Mouse (Mus musculus) mouse trophoblast stem cell (cell line): Measurements from ENCODE around the gene Mid1.

Experiments
- in situ Hi-C, 2 experiments: fragments of 300-500 bp; cut with MseI, MboI; formaldehyde crosslinking; loops; 2 replicates in 1 of 2; 3 replicates in 1 of 2; pipeline ENCODE4 v1.15.1; 2025

Mid1 gene

DNA sequence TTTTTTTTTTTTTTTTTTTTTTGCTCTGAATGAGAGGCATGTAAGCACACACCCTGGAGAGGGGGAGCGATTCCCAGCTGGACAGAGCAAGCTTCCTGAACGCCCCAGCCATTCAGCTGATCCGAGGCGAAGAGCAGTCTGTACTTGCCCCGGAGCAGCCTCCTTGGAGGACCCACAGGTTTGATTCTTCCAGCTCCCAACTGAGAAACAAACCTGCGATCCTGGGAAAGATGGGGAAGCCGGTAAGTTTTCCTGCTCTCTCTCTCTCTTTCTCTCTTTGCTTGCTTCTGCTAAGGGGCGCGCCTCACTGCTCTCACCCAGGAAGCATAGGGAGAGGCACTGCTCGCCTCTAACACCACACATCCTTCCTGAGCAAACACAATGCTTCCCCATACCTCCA is at the start of gene Mid1:
Gene Mid1 (plus strand): TSS at position 69 of the 400 bp plus-strand sequence.
- in situ Hi-C loops = no loop called here

DNA sequence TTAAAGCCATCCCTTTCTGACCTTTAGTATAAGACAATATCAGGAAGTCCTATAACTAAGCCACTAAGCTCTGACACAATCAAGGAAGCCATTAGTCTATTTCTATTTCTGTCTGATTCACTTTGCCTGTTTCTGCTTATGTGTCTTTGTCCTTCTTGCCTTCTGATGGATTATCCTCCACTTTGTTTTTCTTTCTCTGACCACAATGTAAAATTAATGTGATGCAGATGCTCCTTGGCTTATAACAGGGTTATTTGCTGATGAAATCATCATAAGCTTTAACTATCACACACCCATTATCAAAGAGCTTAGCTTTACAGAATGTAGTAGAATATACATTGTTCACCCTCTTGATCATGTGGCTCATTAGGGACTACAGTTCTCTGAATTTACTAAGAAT is 11.9 kb upstream of the Mid1 start:
- in situ Hi-C loops = no loop called here

DNA sequence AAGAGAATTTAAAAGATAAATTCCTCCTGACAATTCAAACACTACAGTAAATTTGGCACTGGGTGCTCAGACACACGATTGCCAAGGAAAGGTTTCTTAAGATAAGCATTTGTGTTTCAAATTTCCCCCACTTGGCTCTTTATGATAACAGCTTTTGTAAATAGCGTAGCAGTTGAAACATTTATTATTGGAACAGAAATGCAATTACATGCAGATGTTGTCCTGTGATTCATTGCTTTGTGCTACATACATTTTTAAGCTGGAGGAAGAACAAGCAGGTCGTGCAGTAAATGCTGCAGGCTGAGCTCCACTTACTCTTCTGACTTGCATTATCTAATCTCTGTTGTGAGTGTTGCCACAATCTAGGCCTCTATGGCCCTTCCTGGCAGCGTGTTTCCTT is 8.7 kb upstream of the Mid1 start:
- in situ Hi-C loops = no loop called here

DNA sequence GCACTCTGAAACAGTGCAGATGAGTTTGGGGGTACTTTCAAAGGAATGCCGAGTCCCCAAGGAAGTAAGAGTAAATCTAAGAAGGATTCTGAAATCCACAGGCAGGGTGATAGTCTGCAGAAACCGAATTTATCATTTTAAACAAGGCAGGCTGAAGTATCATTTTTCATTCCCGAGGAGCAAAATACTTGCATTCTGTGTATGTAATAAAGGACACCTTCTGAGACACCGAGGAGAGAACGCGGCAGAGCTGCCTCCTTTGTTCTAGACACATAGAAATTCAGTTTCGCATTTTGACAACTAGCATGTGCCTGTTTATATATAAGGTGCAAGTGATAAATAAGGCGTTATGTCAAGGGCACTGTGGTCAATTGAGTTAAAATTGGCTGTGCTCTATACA is 732 bp downstream of the Mid1 start:
- in situ Hi-C loops = no loop called here

DNA sequence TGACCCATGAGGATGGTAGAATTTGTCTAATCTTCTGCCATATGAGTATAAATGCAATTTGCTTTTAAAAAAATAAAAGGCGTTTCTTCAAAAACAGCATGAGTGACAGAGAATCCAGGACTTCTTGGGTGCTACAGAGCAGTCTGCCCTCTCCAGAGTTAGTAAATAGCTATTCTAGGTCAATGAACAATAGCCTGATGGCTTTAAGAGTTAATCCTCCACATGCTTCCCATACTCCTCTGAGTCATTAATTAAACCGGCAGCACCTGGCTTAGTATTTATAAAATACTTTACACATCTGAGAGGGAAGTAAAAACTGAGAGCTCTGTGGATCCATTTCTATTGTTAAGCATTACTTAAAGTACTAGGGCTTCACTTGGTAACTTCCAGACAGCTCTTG is 6.2 kb downstream of the Mid1 start:
- in situ Hi-C loops = no loop called here

DNA sequence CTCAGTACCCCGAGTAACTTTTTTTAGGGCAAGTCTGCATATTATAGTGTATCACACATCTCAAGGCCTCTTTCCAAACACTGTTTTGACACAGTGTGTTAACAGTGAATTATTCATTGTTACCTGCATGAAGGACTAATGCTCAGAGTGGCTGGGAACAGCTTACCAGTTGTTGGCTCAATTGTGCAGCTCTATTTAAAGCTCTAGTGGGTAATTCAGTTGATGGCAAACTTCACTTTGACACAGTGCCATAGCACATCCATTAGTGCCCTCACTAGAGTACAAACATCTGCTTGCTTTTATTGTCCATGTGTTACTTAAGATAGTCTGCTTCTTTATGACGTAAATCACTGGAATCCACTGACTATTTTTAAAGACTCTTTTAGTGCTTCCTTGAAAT is 6.7 kb downstream of the Mid1 start:
- in situ Hi-C loops = no loop called here

DNA sequence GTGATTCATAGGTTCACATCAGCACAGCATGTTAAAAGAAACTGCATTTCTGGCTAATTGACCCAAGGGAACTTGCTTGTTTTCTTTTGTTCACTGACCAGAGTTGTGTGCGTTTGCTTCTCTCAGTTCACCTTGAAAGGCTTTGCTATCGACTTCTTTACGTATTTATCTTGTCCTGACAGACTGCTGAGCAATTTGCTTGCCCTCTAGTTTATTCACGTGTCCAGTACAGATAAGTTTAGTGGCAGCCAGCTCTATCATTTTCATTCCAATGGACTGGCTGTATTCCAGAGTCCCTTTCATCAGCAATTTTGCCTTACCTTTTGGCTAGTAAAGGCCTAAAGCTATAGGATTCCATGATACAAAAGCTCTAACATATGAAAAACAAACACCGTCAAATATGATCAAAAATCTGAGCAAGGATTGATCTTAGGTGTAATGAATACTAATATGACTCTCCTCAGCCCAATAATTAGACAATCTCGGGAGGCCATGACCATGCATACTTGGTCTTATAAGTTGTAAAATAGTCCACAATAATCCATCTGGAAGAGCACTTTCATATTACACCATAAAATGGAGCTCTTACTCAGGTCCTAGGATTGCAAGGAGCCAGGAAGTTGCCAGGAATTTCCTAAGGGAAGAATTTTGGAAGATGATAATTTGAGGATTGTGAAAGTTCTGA is 7.4 kb downstream of the Mid1 start:
- in situ Hi-C loops = no loop called here

DNA sequence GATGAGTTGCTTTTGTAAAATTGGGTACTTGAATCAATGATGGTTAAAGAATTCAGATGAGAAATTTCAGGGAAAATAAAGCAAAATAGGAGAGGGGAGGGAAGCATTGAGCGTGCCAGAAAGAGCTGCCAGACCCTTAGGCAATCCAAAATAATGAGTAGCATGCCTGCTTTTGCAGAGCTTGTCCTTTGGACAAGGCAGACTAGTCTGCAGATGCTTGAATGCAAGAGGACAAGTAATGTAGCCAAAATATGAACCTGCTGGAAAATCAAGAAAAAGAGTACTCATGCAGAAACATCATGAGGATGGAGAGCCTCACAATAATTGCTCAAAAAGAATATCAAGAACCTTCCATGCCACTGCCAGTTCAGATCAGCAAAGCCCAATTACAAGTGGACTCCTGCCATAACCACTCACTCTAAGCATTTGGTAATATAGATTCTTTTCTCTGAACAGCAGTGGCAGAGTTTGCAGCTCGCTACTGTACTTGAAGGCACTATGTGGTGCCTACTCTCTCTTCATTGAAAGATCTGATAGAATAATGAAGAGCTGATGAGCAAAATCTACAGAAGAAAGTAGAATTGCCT is 19.1 kb downstream of the Mid1 start:
- in situ Hi-C loops = no loop called here

DNA sequence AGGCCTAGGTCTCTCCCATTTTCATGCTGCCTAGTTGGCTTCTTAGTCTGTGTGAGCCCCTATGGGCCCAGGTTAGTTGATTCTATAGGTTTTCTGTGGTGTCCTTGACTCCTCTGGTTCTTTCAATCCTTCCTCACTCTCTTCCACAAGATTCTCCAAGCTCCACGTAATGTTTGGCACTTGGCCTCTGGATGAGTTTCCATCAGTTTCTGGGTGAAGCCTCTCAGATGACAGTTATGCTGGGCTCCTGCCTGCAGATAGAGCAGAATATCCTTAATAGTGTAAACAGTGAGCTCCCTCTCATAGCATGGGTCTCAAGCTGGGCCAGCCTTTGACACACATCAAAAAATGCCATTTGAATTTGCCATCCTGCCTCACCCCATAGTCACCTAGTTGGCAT is 38.5 kb downstream of the Mid1 start:
- in situ Hi-C loops = no loop called here

DNA sequence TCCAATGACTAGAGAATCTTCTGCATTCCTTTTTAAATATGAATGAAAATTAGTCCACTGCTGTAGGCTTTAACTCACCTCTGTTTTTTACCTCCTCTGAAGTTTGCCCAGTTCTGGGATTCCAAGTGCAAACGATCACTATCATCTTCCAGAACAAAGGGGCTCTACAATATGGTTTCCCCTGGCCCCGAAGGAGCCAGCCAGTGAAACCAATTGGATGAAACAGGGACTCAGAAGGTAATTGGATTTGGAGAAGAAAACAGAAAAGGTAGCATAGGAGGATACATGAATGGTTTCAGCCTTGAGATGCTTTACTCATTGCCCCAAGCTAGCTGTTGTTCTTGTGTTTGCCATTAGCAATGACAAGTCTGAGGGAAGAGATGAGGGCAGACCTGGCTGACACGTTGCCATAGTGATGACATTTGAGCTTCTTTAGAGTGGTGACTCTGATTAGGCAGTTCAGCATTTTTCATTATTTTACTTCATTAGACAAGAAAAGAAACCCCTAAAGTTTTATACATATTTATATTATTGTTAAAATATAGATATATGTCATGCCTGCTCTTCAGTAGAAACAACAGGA is 50.5 kb downstream of the Mid1 start:
- in situ Hi-C loops = no loop called here

DNA sequence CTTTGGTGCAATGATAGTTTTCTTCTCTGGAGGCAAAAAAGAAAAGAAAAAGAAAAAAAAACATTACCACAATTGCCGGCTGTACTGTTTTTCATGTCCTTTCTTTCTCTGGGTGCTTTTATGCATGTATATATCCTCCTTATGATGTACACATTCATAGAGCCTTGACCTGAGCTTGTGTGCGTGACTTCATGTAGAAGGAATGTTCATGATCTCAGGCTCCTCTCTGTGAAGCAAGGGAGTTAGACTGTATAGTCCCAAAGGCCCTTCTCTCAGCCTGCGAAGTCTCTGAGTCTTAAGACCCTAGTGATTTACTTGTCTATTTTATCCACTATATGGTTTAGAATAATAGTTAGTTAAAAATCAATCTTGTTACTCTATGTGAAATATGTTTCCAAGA is 73.0 kb downstream of the Mid1 start:
- in situ Hi-C loops = no loop called here

DNA sequence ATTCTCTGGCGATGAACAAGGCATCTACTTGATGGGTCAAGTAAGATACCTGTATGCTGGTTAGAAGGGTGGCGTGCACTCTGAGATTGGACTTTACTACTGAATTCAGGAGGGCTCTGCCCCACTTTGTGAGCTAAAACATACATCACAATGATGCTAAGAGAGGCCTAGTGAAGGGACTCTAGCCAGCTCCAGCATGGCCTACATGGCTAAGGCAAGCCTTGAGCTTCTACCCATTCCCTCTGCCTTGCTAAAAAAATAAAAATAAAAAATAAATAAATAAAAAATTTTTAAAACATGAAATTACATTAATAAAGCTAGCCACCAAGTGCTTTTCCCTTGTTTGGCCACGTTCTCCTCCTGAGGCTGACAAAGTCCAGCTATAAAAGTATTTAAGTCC is 94.5 kb downstream of the Mid1 start, which contains the start of gene 4933400A11Rik:
Gene 4933400A11Rik (minus strand): TSS at position 101 of the 400 bp plus-strand sequence.
- in situ Hi-C loops = no loop called here

DNA sequence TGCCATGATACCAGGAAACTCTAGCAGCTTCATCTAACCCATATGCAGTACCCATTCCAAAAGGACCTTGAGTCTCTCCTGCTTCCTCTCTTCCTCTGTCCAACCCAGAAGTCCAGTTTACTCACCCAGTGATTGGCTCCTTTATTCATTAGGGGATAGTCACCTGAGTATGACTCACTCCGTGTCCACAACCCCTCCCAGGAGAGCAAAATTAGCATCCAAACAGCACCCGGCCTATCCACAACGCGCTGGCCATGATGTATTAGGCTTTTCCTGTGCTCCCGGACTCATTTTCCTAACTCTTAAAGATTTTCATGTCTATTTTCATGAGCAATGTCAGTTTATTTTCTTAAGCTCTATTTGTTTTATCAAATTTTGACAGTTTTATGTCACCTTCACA is 104.7 kb downstream of the Mid1 start:
- in situ Hi-C loops = no loop called here

DNA sequence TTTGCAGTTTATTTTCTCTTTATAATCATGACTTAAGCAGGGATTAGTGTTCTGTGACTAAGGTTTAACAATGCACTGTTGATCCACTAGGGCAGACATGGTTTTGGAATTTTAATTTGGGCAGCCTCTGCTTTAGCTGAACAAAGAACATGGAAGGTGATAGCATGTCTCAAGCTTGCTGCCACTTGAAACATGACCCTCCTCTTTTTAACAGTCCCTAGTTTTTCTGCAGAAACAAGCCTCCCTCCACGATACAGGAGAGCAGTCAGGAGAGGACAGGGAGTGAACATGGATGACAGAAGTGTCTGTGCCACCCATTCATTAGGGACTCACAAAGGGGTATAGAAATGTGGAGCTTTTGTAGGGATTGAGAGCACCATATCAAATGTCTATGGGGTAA is 107.9 kb downstream of the Mid1 start:
- in situ Hi-C loops = no loop called here

DNA sequence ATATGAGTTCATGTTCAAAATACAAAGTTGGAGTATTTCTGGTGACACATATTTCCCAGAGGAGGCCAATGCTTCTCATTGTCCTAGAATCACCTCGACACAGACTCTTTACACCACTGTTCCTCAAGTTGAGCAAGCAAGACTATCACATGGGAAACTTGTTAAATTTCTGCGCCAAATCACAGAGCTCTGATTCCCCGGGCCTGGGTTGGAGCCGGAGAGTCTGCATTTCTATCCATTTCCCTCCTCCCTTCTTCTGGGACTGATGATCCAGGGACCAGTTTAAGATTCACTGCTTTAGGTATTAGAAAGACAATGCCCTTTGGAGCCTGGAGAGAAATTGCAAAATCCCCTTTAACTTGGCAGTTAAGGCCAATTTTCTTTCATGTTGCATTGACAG is 109.4 kb downstream of the Mid1 start:
- in situ Hi-C loops = no loop called here

DNA sequence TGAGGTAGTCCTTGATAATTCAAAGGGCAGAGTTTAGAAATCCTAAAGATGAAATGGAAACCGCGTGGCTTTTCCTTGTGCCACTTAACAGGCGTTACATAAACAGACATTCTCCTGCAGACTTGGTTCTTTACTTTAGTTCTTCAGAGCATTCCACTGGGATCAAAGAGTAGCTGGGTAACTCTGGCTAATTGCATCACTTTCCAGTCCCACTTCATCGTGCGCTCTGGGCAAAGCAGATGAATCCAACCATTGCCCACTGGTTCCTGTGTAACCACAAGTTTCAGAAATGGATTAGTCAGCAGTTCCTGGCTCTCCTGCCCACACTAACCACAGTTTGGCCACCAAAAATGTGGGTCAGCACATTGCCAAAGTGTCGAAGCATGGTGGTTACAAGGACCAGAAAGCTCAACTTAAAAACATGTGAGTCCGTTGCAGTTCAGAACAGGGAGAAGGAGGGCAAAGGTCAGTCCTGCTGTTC is 109.9 kb downstream of the Mid1 start:
- in situ Hi-C loops = no loop called here

DNA sequence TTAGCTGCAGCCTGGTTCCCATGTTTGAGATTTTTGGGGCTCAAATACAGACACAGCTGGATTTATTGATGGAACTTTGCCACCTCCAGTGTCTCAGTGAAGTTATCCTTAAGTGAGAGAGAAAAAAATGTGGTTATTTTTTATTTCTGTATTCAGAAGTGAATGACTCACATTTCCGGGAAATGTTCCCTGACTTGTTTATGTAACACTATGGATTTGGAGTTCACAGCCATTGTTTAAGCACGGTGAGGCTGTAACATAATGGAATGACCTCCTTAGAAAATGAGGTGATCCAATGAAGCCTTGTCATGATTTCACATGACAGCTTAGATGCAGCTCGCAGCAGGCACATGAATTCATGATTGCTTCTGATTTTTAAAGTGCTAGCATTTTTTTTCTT is 112.1 kb downstream of the Mid1 start:
- in situ Hi-C loops = no loop called here

DNA sequence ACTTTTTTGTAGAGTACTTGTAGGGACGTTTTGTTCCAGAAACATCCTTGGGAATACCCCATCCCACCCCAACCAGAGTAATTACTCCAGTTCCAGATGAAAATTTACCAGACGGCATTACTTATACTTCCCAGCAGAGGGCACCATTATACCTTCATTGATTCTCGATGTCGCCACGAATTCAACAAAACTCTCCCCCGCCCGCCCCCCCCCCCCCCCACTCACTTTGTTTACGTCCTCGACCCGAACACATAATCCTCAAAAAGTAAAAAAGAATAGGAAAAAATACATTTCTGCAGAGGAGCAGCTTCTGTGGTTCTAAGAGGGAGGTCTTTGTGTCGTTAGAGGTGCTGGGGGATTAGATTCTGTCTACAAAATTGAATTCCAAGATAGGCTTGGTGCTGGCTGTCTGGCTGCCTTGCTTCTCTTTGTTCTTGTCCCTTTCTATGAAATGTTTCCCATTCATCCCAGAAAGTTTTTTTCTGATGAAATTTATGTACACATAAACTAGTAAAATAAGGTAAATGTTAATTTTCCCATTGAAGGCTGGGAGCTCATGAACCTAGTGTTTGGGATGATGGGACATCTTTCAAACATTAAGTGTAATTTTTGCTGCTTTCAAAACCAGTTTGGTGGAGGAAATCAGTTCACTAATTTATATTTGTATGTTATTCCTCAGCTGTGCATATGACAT is 114.1 kb downstream of the Mid1 start:
- in situ Hi-C loops = no loop called here

DNA sequence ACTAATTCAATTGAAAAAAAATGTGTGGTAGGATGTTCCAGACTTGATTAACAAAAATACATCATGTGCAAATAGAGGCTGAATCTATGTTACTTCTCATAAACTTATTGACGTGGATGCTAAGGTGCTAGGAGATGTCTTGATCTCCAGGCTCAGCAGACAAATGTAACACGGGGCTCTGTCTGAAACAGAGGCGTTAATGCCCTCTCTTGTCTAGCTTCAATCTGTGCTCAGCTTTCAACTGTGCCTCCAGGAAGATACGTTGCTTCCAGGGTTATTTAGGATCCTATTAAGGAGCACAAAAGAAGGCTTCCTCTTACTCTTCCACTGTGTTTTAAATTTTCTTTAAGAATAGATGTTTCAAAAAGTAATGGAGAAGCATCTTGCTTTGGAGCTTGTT is 115.2 kb downstream of the Mid1 start:
- in situ Hi-C loops = no loop called here

DNA sequence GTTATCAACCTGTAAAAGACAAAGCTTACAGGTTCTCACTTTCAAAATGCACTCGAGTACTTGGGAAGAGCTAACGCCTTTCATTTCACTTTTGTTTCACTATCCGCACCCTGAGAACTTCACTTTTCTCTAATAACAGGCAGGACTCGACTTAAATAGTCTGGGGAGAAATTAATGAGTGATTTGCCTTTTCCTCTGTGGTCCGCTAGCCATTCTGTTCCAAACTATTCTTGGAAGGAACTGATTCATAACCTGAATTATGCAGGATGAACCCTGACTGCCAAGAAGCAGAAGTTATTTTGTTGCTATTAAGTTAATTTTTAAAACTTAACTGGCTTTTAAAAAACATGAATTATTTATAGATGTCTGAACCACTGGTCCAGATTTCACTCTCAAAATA is 120.8 kb downstream of the Mid1 start:
- in situ Hi-C loops = no loop called here

DNA sequence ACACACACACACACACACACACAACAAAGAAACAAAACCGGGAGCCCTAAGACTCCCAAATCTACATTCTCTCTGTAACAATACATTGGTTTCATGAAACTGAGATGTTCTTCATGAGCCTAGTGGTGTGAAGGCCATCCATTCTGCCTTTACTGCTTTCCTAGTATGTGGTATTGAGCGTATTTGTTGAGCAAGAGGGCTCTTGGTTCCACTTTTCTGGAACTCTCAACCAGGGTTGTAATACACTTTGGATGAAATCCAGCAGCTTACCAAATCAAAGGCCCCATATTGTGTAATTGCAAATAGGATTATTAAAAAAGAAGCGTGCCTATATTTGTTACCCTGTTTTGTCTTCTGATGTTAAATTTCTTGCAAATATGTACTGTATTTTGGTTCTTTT is 122.7 kb downstream of the Mid1 start:
- in situ Hi-C loops = no loop called here

DNA sequence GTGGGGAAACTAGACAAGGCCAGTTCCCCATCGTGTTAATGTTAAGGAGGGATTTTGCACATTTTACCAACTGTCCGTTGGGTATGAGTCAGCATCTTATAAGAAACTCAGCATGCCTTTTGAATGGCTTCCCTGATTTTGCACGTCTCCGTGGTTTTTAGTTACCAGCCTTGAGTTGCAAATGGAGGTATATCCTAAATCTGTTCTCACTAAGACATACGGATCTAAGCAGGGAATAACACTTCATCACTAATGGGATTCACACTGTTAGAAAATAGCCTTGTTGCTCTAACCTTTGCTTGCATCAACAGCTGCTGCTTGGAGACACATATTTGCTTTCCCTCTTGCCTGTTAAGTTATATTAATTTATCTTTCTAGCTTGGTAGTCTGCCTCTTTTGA is 126.3 kb downstream of the Mid1 start:
- in situ Hi-C loops = no loop called here

DNA sequence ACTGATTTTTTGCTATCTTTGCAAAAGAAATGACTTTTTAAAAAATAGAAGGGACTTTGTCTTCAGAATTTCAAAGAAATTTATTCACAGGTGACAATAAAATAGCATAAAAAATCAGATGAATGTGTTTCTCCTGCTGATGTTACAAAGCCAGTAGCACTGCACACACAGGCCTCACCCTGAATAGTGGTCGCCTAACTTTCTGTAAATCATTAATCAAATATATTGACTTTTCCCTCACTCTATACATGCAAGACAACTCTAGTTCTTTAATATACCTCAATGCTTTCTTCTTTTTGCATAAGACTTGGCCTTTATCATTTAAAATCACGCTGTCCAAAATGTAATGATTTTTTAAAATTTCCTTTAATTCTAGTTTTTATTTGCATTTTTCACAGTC is 126.8 kb downstream of the Mid1 start:
- in situ Hi-C loops = no loop called here
